Mouse (Mus musculus) limb, embryonic 11.5 days (tissue): ENCODE data around the gene Susd6. TPM values are rescaled to one million over a fixed set of nuclear protein-coding genes. Genes with fewer than 3 reads are reported as not detected.

Experiments
- ATAC-seq: fragments of 200-750 bp; cut with Nextera tagmentation; 2 replicates; pipeline ENCODE4 v1.8.0; 2017; ENCODE audit warnings: low read depth; ENCODE audit not compliant: insufficient number of reproducible peaks, low FRiP score, low TSS enrichment
- DNase-seq: peaks from one replicate; pipeline ENCODE4 v3.0.0-alpha.2; 2015; ENCODE audit warnings: low spot score
- H3K27ac ChIP-seq: fragments of 300-500 bp; sonication (generic); replicated peaks from 2 replicates; pipeline ENCODE4 v1.5.1; 2014; ENCODE audit warnings: low read depth, mild to moderate bottlenecking, low read length
- H3K27me3 ChIP-seq: fragments of 300-500 bp; sonication (generic); 2 replicates; pipeline ENCODE4 v1.6.1; 2014; ENCODE audit warnings: mild to moderate bottlenecking, low read length, mixed read lengths; ENCODE audit not compliant: control insufficient read depth, insufficient read depth
- H3K36me3 ChIP-seq: fragments of 300-500 bp; sonication (generic); 2 replicates; pipeline ENCODE4 v1.6.1; 2014; ENCODE audit warnings: mild to moderate bottlenecking, low read length, moderate library complexity, mixed read lengths; ENCODE audit not compliant: control insufficient read depth, insufficient read depth
- H3K4me1 ChIP-seq: fragments of 300-500 bp; sonication (generic); 2 replicates; pipeline ENCODE4 v1.6.1; 2014; ENCODE audit warnings: low read length, mixed read lengths; ENCODE audit not compliant: control insufficient read depth, insufficient read depth
- H3K4me2 ChIP-seq: fragments of 300-500 bp; sonication (generic); 2 replicates; pipeline ENCODE4 v1.6.1; 2014; ENCODE audit warnings: low read depth, mild to moderate bottlenecking, moderate library complexity; ENCODE audit not compliant: severe bottlenecking
- H3K4me3 ChIP-seq: fragments of 300-500 bp; sonication (generic); 2 replicates; pipeline ENCODE4 v1.5.1; 2014; ENCODE audit warnings: low read depth, low read length
- H3K9ac ChIP-seq: fragments of 300-500 bp; sonication (generic); 2 replicates; pipeline ENCODE4 v1.6.1; 2014; ENCODE audit warnings: mild to moderate bottlenecking, low read length
- H3K9me3 ChIP-seq: fragments of 300-500 bp; sonication (generic); 2 replicates; pipeline ENCODE4 v1.6.1; 2016; ENCODE audit warnings: low read length; ENCODE audit not compliant: control insufficient read depth
- WGBS: fragments of 180-500 bp; shearing (Covaris S2); extraction: QIAGEN DNeasy Blood & Tissue Kit; methylation state at CpG from one replicate; pipeline ENCODE4 v1.1.7; 2014; 5-methylcytosine and 5-hydroxymethylcytosine counted together
- polyA plus RNA-seq: library from polyadenylated mRNA; unstranded; fragments of >200 nt; fragmentation: Nextera tagmentation; extraction: Ambion mirVana; gene quantifications from 2 replicates; pipeline ENCODE4 v1.2.1, GENCODE M21; 2014

Gene Susd6
- polyA plus RNA-seq, 1 experiment from 2014 or later, result 14.3 TPM

DNA sequence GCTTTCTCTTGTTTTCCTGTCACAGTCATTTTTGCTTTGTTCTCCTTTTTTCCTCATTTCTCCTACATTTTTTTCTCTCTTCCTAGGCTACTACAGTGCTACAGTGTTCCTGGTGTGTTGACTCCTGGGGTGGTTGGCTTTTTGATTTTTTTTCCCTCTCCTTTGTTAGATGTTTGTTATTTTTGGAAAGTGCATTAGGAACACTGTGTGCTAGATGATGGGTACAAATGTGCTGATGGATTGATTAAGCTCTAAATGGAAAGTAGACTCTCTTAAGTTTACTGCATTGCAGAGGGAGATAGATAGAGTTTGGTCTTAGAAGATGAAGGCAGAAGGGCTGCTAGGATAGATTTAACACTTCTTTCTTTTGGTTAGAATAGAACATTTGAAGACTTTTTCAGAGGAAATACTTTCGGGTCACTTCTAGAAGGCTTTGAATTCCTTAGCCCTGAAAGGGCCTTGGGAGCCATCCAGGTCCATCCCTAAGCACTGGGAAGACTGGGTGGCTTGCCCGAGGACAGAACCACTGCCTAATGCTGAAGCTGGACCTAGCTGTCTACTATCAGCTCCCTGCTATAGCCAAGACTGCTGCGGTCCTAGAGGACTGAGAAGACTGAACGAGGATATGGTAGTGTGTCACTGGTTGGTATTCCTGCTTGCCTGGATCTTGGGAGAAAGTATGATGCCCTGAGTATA is 31.1 kb downstream of the Susd6 start:
- Histone ChIP-seq H3K36me3 (no peaks in the 10 kb centered on the region), H3K9ac (no peak overlapping the region), H3K27ac (no peak overlapping the region), H3K9me3 (no peaks in the 10 kb centered on the region), H3K27me3 (no peaks in the 10 kb centered on the region), H3K4me1 (no peaks in the 10 kb centered on the region), H3K4me2 (no peak overlapping the region), H3K4me3 (no peak overlapping the region)
- DNase-seq, result no peak
- no peak for ATAC-seq
- 81% methylated on average over 4 of the region's 4 CpGs for WGBS

DNA sequence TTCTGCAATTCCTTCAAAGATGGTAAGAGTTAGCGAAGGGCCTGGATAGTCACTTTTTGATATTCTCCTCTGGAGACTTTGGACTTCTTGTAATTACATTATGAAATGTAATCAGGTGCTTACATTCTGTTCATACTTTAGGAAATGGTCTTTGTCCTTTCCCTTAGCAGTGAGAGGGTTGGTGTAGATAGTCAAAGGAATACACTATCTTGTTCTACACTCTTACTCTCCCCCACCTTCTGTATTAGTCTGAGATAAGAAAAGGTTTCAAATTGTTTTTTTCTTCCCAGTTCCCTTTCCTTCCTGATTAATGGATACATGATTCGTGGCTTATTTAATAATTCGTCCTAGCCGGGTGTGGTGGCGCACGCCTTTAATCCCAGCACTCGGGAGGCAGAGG is 32.2 kb downstream of the Susd6 start:
- Histone ChIP-seq H3K9me3 (no peaks in the 10 kb centered on the region), H3K27me3 (no peaks in the 10 kb centered on the region), H3K4me2 (no peak overlapping the region), H3K27ac (no peak overlapping the region), H3K36me3 (no peaks in the 10 kb centered on the region), H3K4me3 (no peak overlapping the region), H3K9ac (no peak overlapping the region), H3K4me1 (no peaks in the 10 kb centered on the region)
- no peak for DNase-seq
- 91% methylated on average over 7 of the region's 7 CpGs for WGBS
- ATAC-seq, result no peak

DNA sequence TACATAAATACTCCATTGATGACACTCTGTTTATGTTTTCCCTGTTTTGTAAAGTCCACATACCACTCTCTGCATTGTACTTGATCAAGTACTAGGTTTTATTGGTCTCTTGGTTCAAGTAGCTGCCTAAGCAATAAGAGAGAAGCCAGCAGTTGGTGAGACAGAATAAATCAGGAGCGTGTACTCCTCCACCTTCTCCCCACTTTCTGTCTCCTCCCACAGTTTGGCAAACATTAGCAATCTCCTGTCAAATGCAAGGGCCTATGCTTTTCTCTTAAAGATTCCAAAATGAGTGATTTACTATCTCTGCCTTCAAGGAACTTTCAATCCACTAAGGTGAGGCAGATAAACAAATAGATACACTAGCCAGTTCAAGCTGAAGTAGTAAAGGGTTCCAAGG is 33.9 kb downstream of the Susd6 start:
- Histone ChIP-seq H3K9ac (no peak overlapping the region), H3K4me2 (no peak overlapping the region), H3K36me3 (no peaks in the 10 kb centered on the region), H3K9me3 (no peaks in the 10 kb centered on the region), H3K27ac (no peak overlapping the region), H3K27me3 (no peaks in the 10 kb centered on the region), H3K4me3 (no peak overlapping the region), H3K4me1 (no peaks in the 10 kb centered on the region)
- 59% methylated on average over 1 of the region's 1 CpGs for WGBS
- DNase-seq (no peak), ATAC-seq (no peak)

DNA sequence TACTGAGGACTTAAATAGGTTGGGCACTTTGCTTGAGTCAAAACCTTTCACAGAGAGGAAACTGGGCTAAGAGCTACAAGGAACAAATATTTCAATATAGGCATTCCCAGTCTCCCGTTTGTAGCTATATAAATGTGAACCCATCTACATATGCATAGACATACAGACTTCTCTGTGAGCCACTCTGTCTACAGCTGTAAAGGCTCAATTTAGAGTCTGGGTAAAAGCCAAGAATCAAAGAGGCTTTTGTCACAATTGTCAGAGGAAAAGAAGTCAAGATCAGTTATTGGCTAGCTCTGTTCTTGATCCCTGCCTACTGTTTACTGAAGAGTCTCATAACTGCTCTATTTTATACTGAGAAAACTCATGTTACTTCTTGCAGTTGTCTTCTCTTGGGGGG is 36.1 kb downstream of the Susd6 start:
- H3K36me3 ChIP-seq, result no peaks in the 10 kb centered on the region
- no peak overlapping the region for H3K9ac ChIP-seq
- no peak for DNase-seq
- no peaks in the 10 kb centered on the region for H3K9me3 ChIP-seq
- no peak for ATAC-seq
- H3K27ac ChIP-seq, result no peak overlapping the region
- no peak overlapping the region for H3K4me3 ChIP-seq
- H3K4me1 ChIP-seq, result no peaks in the 10 kb centered on the region
- H3K4me2 ChIP-seq, result no peak overlapping the region
- 88% methylated on average over 1 of the region's 1 CpGs for WGBS
- no peaks in the 10 kb centered on the region for H3K27me3 ChIP-seq

DNA sequence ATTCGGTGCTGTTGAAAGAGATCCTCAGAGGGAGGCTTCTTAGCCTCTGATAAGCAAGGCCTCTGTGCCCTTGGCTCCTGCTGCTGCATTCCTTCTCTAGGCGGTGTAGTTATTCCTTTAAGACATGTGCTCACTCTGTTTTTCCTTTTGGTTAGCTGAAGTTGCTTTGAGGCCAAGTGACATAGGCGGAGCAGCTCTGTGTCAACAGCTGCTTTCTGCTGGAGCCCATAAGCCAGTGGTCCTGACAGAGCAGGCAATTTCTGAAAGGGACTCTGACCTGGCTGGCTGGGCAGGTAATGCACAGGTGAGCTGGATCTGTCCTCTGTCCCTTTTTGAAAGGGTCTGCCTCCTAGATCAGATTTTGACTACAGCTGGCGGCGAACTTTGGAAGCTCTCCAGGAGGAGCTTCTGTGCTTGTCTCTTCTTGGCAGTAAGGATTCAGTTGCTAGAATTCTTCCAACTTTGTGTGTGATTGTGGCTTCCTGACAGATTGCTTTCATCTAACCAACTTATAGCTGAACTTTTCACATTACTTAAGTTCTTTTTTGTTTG is 37.2 kb downstream of the Susd6 start:
- ATAC-seq, result no peak

DNA sequence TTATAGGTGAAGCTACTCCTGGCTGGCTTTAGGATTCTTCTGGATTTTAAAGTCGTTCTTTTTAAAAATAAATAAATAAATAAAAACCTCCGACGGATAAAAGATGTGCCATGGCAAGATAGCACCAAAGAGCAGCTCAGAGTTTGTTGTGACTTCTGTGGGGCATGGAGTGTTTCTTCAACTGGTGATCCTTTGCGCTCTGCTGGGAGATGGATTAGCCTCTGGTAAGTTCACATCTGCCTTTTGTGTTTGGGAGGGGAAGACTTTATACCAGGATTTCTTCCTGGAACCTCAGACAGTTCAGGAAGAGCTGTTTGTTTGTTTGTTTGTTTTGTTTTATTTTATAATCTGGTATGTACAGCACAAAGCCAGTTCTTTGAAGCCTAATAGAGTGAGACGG is 37.7 kb downstream of the Susd6 start:
- Histone ChIP-seq H3K4me1 (no peaks in the 10 kb centered on the region), H3K36me3 (no peaks in the 10 kb centered on the region), H3K9ac (no peak overlapping the region), H3K27me3 (no peaks in the 10 kb centered on the region), H3K4me2 (no peak overlapping the region), H3K9me3 (no peaks in the 10 kb centered on the region), H3K27ac (no peak overlapping the region), H3K4me3 (no peak overlapping the region)
- DNase-seq, result no peak
- WGBS, result 88% methylated on average over 5 of the region's 5 CpGs
- no peak for ATAC-seq

More for the DNA sequence above, 37.2 kb downstream of the Susd6 start:
- Histone ChIP-seq H3K27me3 (no peaks in the 10 kb centered on the region), H3K9ac (no peak overlapping the region), H3K4me2 (no peak overlapping the region), H3K27ac (no peak overlapping the region), H3K4me3 (no peak overlapping the region), H3K9me3 (no peaks in the 10 kb centered on the region), H3K4me1 (no peaks in the 10 kb centered on the region), H3K36me3 (no peaks in the 10 kb centered on the region)
- WGBS, result 80% methylated on average over 5 of the region's 5 CpGs
- DNase-seq, result no peak

DNA sequence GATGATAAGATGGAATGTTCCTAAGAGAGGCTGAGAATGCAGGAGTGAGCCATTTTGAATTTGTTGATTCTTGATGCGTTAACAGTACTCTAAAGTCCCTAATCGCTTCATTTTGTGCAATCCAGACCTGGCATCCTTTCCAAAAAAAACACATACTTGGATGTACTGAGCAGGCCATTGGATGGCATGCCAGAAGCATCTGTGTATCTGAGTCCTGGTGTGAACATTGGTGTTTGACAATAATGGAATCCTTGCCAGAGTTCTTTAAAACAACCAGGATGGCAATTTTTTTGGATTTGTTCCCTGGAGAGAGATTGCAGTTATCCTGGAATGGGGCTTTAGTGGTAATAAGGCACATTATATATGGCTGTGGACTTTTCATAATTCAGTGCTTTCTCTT is 38.6 kb downstream of the Susd6 start:
- Histone ChIP-seq H3K4me3 (no peak overlapping the region), H3K4me1 (no peaks in the 10 kb centered on the region), H3K4me2 (no peak overlapping the region), H3K27ac (no peak overlapping the region), H3K27me3 (no peaks in the 10 kb centered on the region), H3K9ac (no peak overlapping the region), H3K36me3 (no peaks in the 10 kb centered on the region), H3K9me3 (no peaks in the 10 kb centered on the region)
- 96% methylated on average over 2 of the region's 2 CpGs for WGBS
- ATAC-seq, result no peak
- no peak for DNase-seq

DNA sequence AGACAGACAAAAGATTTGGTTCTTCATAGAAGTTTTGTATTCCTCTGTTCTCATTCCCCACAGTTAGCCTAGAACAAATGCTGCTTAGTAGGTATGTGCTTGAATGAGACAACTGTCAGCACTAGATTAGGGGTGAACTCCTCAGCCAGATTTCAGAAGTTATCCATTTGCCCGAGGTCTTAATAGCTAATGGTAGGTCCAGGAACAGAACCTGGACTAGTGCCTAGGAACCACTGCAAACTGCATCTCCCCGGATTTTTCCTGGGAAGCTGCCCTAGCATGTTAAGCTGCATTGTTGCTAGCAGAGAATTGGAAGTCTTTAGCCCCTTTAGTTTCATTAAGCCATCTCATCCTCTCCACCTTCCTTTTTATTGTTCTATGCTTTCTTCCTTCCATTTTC is 39.9 kb downstream of the Susd6 start:
- Histone ChIP-seq H3K9ac (no peak overlapping the region), H3K4me2 (no peak overlapping the region), H3K27me3 (no peaks in the 10 kb centered on the region), H3K27ac (no peak overlapping the region), H3K4me1 (no peaks in the 10 kb centered on the region), H3K4me3 (no peak overlapping the region), H3K9me3 (no peaks in the 10 kb centered on the region), H3K36me3 (no peaks in the 10 kb centered on the region)
- DNase-seq (no peak), ATAC-seq (no peak)
- 91% methylated on average over 2 of the region's 2 CpGs for WGBS

DNA sequence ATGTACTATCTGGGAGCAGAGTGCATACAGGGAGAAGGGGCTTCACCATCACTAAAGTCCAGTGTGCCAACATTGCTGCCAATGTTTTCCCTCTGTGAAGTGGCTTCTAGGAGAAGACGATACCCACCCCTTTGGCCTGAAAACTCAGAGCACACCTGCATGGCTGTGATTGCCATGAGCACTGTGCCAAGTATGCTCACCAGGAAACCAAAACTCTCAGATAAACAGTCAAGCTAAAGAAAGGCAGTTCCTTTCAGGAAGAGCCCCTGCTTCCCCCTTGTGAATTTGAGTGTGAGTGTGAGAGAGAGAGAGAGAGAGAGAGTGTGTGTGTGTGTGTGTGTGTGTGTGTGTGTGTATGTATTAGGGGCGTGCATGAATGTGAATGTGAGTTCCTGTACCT is 40.5 kb downstream of the Susd6 start:
- Histone ChIP-seq H3K36me3 (no peaks in the 10 kb centered on the region), H3K4me1 (no peaks in the 10 kb centered on the region), H3K4me3 (no peak overlapping the region), H3K27ac (no peak overlapping the region), H3K27me3 (no peaks in the 10 kb centered on the region), H3K9ac (no peak overlapping the region), H3K4me2 (no peak overlapping the region), H3K9me3 (no peaks in the 10 kb centered on the region)
- ATAC-seq (no peak), DNase-seq (no peak)
- 93% methylated on average over 2 of the region's 2 CpGs for WGBS
